Mouse (Mus musculus) thymus, adult 2 months (tissue): ENCODE measurements around the gene Pcbp3. TPM values are rescaled to one million over a fixed set of nuclear protein-coding genes. Genes with fewer than 3 reads are reported as not detected.
"Not testable (repeated sequence)": the region's sequence is repeated elsewhere in the genome, so short reads cannot be mapped to it uniquely, and the experiment has no call there.

ENCODE experiments used
- DNase-seq: peaks from one replicate; pipeline ENCODE4 v3.0.0; 2021
- H3K27ac ChIP-seq: fragments of 200-500 bp; 2 replicates; pipeline ENCODE4 v1.5.1; 2012; ENCODE audit warnings: low read length, control low read depth; ENCODE audit not compliant: control insufficient read depth, insufficient read depth
- H3K27me3 ChIP-seq: fragments of 200-500 bp; 2 replicates; pipeline ENCODE4 v1.6.1; 2012; ENCODE audit warnings: mild to moderate bottlenecking, low read length, moderate library complexity, mixed read lengths; ENCODE audit not compliant: control insufficient read depth, insufficient read depth
- H3K36me3 ChIP-seq: fragments of 200-500 bp; 2 replicates; pipeline ENCODE4 v1.6.1; 2012; ENCODE audit warnings: mild to moderate bottlenecking, low read length, moderate library complexity; ENCODE audit not compliant: control insufficient read depth, insufficient read depth
- H3K4me1 ChIP-seq: fragments of 200-500 bp; replicated peaks from 2 replicates; pipeline ENCODE4 v1.6.1; 2012; ENCODE audit warnings: low read length; ENCODE audit not compliant: control insufficient read depth, insufficient read depth
- H3K4me3 ChIP-seq: fragments of 200-500 bp; 2 replicates; pipeline ENCODE4 v1.5.1; 2012; ENCODE audit warnings: mild to moderate bottlenecking, low read length, control low read depth, moderate library complexity; ENCODE audit not compliant: control insufficient read depth, insufficient read depth
- CTCF ChIP-seq: fragments of 200-500 bp; IDR thresholded peaks from 2 replicates; pipeline ENCODE4 v1.5.1; 2012; ENCODE audit warnings: mild to moderate bottlenecking, control low read depth, low read length, moderate library complexity, borderline replicate concordance; ENCODE audit not compliant: control insufficient read depth, poor library complexity, insufficient read depth; ENCODE audit errors: extremely low read depth
- POLR2A ChIP-seq: fragments of 200-500 bp; IDR thresholded peaks from 2 replicates; pipeline ENCODE4 v1.6.1; 2012; ENCODE audit warnings: mild to moderate bottlenecking, low read length, control low read depth, moderate library complexity; ENCODE audit not compliant: control insufficient read depth, poor library complexity, insufficient read depth; ENCODE audit errors: extremely low read depth
- WGBS: fragments of 180-500 bp; shearing (Covaris S2); methylation state at CpG from one replicate; pipeline ENCODE4 v1.1.7; 2018; 5-methylcytosine and 5-hydroxymethylcytosine counted together
- polyA plus RNA-seq: library from polyadenylated mRNA; depleted of rRNA; stranded (reverse); fragments of >200 nt; gene quantifications from 2 replicates; pipeline ENCODE4 v1.2.3, GENCODE M21; 2012

Gene Pcbp3
- polyA plus RNA-seq, 1 experiment: 12.7 TPM

DNA sequence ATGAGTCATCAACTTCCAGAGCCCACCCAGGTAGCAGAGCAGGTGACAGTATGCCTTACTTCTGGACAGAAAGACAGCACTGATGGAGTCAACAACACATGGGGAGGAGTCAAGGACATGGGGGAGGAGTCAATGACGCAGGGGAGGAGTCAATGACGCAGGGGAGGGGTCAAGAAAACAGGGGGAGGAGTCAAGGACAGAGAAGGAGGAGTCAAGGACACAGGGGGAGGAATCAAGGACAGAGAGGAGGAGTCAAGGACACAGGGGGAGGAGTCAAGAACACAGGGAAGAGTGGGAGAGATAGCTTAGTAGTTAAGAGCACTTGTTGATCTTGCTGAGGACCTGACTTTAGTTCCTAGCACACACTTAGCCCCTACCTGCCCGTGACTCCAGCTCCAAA, 30.8 kb upstream of the Pcbp3 start:
- H3K27me3 ChIP-seq: no peaks in the 10 kb centered on the region
- WGBS: 61% methylated on average over 3 of the region's 3 CpGs
- no peaks in the 10 kb centered on the region for H3K4me1 ChIP-seq
- TF ChIP-seq CTCF: no peak
- TF ChIP-seq POLR2A: no peak
- H3K27ac ChIP-seq: no peak overlapping the region
- H3K36me3 ChIP-seq: no peaks in the 10 kb centered on the region
- DNase-seq: no peak
- H3K4me3 ChIP-seq: no peak overlapping the region

- Histone ChIP-seq H3K4me1 (no peaks in the 10 kb centered on the region), H3K27me3 (no peaks in the 10 kb centered on the region), H3K36me3 (no peaks in the 10 kb centered on the region), H3K4me3 (no peak overlapping the region), H3K27ac (no peak overlapping the region)
- WGBS: 84% methylated on average over 5 of the region's 5 CpGs
- no peak for DNase-seq
- no peak for TF ChIP-seq CTCF
Measured at GRCm38 (mm10) chr10:76988586-76988985, 26.9 kb upstream of the Pcbp3 start.

- no peaks in the 10 kb centered on the region for H3K36me3 ChIP-seq
- no peak for TF ChIP-seq POLR2A
- TF ChIP-seq CTCF: no peak
- no peaks in the 10 kb centered on the region for H3K4me1 ChIP-seq
- no peaks in the 10 kb centered on the region for H3K27me3 ChIP-seq
- WGBS: 27% methylated on average over 2 of the region's 2 CpGs
- H3K27ac ChIP-seq: no peak overlapping the region
- H3K4me3 ChIP-seq: no peak overlapping the region
- peak; percentile 45 for DNase-seq
Measured at GRCm38 (mm10) chr10:76978042-76978441, 16.4 kb upstream of the Pcbp3 start.

- no peak overlapping the region for H3K4me3 ChIP-seq
- H3K4me1 ChIP-seq: no peaks in the 10 kb centered on the region
- no peak overlapping the region for H3K27ac ChIP-seq
- WGBS: 68% methylated on average over 4 of the region's 4 CpGs
- no peaks in the 10 kb centered on the region for H3K27me3 ChIP-seq
- no peaks in the 10 kb centered on the region for H3K36me3 ChIP-seq
- no peak for TF ChIP-seq CTCF
- TF ChIP-seq POLR2A: no peak
- DNase-seq: no peak
Measured at GRCm38 (mm10) chr10:76976699-76977098, 15.0 kb upstream of the Pcbp3 start.

GRCm38 (mm10) chr10:76973797-76974436, 12.2 kb upstream of the Pcbp3 start:
- TF ChIP-seq CTCF (no peak), POLR2A (no peak)
- no peak for DNase-seq
- 61% methylated on average over 15 of the region's 15 CpGs for WGBS

GRCm38 (mm10) chr10:76972318-76972717, 10.6 kb upstream of the Pcbp3 start:
- H3K27ac ChIP-seq, H3K36me3 ChIP-seq, H3K4me1 ChIP-seq, H3K27me3 ChIP-seq, H3K4me3 ChIP-seq, DNase-seq: not testable (repeated sequence)
- 68% methylated on average over 6 of the region's 6 CpGs for WGBS

More at GRCm38 (mm10) chr10:76973797-76974436, 12.2 kb upstream of the Pcbp3 start:
- no peaks in the 10 kb centered on the region for H3K36me3 ChIP-seq
- no peaks in the 10 kb centered on the region for H3K4me1 ChIP-seq
- no peak overlapping the region for H3K27ac ChIP-seq
- no peaks in the 10 kb centered on the region for H3K27me3 ChIP-seq
- no peak overlapping the region for H3K4me3 ChIP-seq

DNA sequence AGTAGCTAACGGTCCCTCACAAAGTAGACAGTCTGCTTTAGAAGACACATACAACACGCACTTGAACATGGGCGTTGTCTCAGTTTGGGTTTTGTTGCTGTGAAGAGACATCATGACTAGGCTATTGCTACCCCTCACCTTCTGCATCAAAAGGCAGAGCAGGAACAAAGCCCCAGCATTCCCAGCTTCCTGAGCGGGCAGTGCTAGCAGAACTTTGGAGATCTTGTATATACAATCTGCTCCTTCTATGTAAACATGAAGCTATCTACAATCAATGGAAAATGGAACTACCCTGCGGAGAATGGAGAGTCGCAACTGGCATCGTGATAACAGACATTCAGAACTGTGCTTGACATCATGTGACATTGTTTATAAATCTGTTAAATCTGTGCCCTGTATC, 9.3 kb upstream of the Pcbp3 start:
- Histone ChIP-seq H3K27ac (no peak overlapping the region), H3K36me3 (no peaks in the 10 kb centered on the region), H3K27me3 (no peaks in the 10 kb centered on the region), H3K4me1 (no peaks in the 10 kb centered on the region), H3K4me3 (no peak overlapping the region)
- 96% methylated on average over 7 of the region's 7 CpGs for WGBS
- no peak for DNase-seq
- no peak for TF ChIP-seq POLR2A
- TF ChIP-seq CTCF: no peak
